Mouse (Mus musculus): ENCODE data around the gene Myh10. TPM values are rescaled to one million over a fixed set of nuclear protein-coding genes. Genes with fewer than 3 reads are reported as not detected.
"Not testable (repeated sequence)": the region's sequence is repeated elsewhere in the genome, so short reads cannot be mapped to it uniquely, and the experiment has no call there.

The Myh10 gene
- polyA plus RNA-seq, 1 experiment from 2014 or later: 129 TPM

DNA sequence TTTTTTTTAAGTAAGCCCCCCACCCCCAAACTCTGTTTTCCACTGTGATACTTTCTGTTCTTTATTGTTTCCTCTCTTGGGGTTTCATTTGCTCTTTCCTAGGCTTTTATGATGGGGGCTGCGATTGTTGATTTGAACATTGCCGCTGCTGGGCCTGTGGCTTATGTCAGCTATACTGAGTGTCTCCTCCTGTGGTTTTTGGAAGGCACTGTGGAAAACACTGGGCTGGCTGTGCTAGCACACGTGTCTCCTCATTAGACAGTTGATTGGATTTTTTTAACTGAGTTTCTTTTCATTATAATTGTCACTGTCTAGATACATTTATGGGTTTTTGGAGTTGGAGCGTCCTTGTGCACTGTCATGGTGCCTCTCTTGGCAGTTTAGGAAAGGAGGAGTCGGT lies 39.4 kb downstream of the Myh10 start:
- Histone ChIP-seq H3K27ac (no peak overlapping the region), H3K36me3 (peaks cover 32% of the 10 kb centered on the region), H3K4me3 (no peak overlapping the region), H3K4me2 (replicated peaks) (no peak overlapping the region), H3K4me1 (no peaks in the 10 kb centered on the region), H3K27me3 (replicated peaks) (no peaks in the 10 kb centered on the region), H3K9ac (no peak overlapping the region), H3K9me3 (peaks cover 4% of the 10 kb centered on the region; the same call in 1 of the 2 replicates)
- 81% methylated on average over 5 of the region's 5 CpGs for WGBS
- no peak for ATAC-seq (ENCODE audit: low FRiP score, low read depth)

- WGBS: 91% methylated on average over 6 of the region's 6 CpGs
- Histone ChIP-seq H3K9me3 (peaks cover 4% of the 10 kb centered on the region; the same call in 1 of the 2 replicates), H3K9ac (no peak overlapping the region), H3K4me2 (replicated peaks) (no peak overlapping the region), H3K4me1 (no peaks in the 10 kb centered on the region), H3K36me3 (peaks cover 28% of the 10 kb centered on the region), H3K4me3 (no peak overlapping the region), H3K27ac (no peak overlapping the region), H3K27me3 (replicated peaks) (no peaks in the 10 kb centered on the region)
- ATAC-seq (ENCODE audit: low FRiP score, low read depth): no peak
Observed at GRCm38 (mm10) chr11:68732066-68732465, 40.7 kb downstream of the Myh10 start.

GRCm38 (mm10) chr11:68733401-68733800 lies 42.0 kb downstream of the Myh10 start:
- H3K9me3 ChIP-seq; H3K4me3 ChIP-seq; H3K4me1 ChIP-seq; H3K27ac ChIP-seq; H3K9ac ChIP-seq; H3K4me2 ChIP-seq (replicated peaks); ATAC-seq (ENCODE audit: low FRiP score, low read depth); H3K27me3 ChIP-seq (replicated peaks): not testable (repeated sequence)
- 97% methylated on average over 3 of the region's 3 CpGs for WGBS
- H3K36me3 ChIP-seq: peaks cover 22% of the 10 kb centered on the region

DNA sequence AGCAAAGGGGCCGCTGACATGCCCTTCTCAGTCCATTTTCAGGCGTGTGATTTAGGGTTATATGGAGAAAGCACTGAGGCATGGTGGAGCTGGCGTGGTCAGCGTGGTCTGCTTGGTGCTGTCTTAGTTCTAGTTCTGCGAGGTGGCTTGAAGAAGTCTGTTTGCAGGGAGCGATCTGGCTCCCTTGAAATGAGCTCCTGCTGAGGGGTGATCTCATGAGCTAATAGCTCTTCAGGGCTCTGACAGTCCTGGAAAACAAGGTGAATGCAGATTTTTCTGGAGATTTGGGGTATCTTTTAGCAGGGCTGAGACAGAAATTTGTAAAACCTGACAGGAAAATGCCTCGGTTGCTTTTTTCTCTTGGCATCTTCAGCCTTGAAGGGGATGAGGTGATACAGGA lies 48.1 kb downstream of the Myh10 start:
- no peak for ATAC-seq (ENCODE audit: low FRiP score, low read depth)
- Histone ChIP-seq H3K4me3 (no peak overlapping the region), H3K4me2 (replicated peaks) (no peak overlapping the region), H3K27me3 (replicated peaks) (no peaks in the 10 kb centered on the region), H3K4me1 (no peaks in the 10 kb centered on the region), H3K27ac (no peak overlapping the region), H3K9me3 (no peaks in the 10 kb centered on the region), H3K36me3 (peaks cover 29% of the 10 kb centered on the region), H3K9ac (no peak overlapping the region)
- WGBS: 93% methylated on average over 7 of the region's 7 CpGs

DNA sequence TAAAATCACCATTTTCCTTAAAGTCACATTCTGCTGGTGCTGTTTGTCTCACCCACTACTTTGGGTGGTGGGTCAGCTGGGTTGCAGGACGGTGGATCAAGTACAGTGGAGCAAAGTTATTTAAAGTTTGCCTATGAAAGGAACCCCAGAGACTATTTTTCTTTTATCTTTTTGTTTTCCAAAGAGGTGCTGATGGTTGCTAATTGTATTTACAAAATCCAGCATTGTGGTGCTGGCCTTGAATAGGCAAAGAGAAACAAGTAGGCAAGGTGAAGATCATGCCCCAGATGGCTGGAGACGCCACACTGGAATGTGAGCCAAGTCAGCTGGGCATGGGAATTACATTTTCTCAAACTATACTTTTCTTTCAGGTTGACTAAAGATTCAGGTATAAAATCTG lies 51.3 kb downstream of the Myh10 start:
- 88% methylated on average over 2 of the region's 2 CpGs for WGBS
- Histone ChIP-seq H3K27ac (no peak overlapping the region), H3K9ac (no peak overlapping the region), H3K27me3 (replicated peaks) (no peaks in the 10 kb centered on the region), H3K4me3 (no peak overlapping the region), H3K4me2 (replicated peaks) (no peak overlapping the region), H3K9me3 (no peaks in the 10 kb centered on the region), H3K36me3 (peaks cover 26% of the 10 kb centered on the region), H3K4me1 (no peaks in the 10 kb centered on the region)
- ATAC-seq (ENCODE audit: low FRiP score, low read depth): no peak

DNA sequence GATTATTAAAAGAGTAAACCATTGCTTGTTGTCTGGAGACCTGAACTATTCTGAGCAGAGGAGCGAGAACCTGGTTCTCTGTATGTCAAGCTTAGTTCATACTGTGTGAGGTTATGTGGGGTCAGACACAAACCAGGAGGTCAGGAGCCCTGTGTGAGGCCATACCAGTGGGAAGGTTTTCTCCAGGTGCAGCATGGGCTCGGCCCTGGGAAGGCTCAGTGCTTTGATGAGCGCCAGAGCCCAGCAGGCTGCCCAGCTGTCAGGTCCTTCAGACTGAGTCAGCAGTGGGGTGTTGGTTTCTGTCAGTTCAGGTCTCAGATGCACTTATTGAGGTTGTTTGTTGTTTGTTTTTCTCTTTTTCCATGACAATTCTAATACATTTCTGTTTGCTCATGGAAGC lies 52.8 kb downstream of the Myh10 start:
- H3K9me3 ChIP-seq: no peaks in the 10 kb centered on the region
- H3K4me2 ChIP-seq (replicated peaks): no peak overlapping the region
- ATAC-seq (ENCODE audit: low FRiP score, low read depth): no peak
- peaks cover 25% of the 10 kb centered on the region for H3K36me3 ChIP-seq
- WGBS: 76% methylated on average over 3 of the region's 3 CpGs
- H3K9ac ChIP-seq: no peak overlapping the region
- H3K27me3 ChIP-seq (replicated peaks): no peaks in the 10 kb centered on the region
- H3K4me3 ChIP-seq: no peak overlapping the region
- H3K27ac ChIP-seq: no peak overlapping the region
- no peaks in the 10 kb centered on the region for H3K4me1 ChIP-seq

- no peak overlapping the region for H3K9ac ChIP-seq
- peaks cover 18% of the 10 kb centered on the region; the same call in 1 of the 2 replicates for H3K36me3 ChIP-seq
- H3K9me3 ChIP-seq: no peaks in the 10 kb centered on the region
- ATAC-seq (ENCODE audit: low FRiP score, low read depth): no peak
- 80% methylated on average over 16 of the region's 16 CpGs for WGBS
- no peak overlapping the region for H3K27ac ChIP-seq
- no peak overlapping the region for H3K4me3 ChIP-seq
- no peaks in the 10 kb centered on the region for H3K4me1 ChIP-seq
- no peak overlapping the region for H3K4me2 ChIP-seq (replicated peaks)
- H3K27me3 ChIP-seq (replicated peaks): no peaks in the 10 kb centered on the region
Observed at GRCm38 (mm10) chr11:68745374-68746200, 54.2 kb downstream of the Myh10 start.

- no peaks in the 10 kb centered on the region for H3K9me3 ChIP-seq
- H3K4me2 ChIP-seq (replicated peaks): no peak overlapping the region
- H3K36me3 ChIP-seq: peaks cover 32% of the 10 kb centered on the region
- no peak overlapping the region for H3K4me3 ChIP-seq
- no peaks in the 10 kb centered on the region for H3K4me1 ChIP-seq
- H3K27me3 ChIP-seq (replicated peaks): no peaks in the 10 kb centered on the region
- ATAC-seq (ENCODE audit: low FRiP score, low read depth): no peak
- no peak overlapping the region for H3K9ac ChIP-seq
- 91% methylated on average over 5 of the region's 5 CpGs for WGBS
- no peak overlapping the region for H3K27ac ChIP-seq
Observed at GRCm38 (mm10) chr11:68748121-68748520, 56.8 kb downstream of the Myh10 start.

- H3K4me1 ChIP-seq: peaks cover 15% of the 10 kb centered on the region; the same call in 1 of the 2 replicates
- H3K4me3 ChIP-seq: no peak overlapping the region
- peaks cover 32% of the 10 kb centered on the region for H3K36me3 ChIP-seq
- no peak overlapping the region for H3K9ac ChIP-seq
- H3K27me3 ChIP-seq (replicated peaks): no peaks in the 10 kb centered on the region
- H3K4me2 ChIP-seq (replicated peaks): no peak overlapping the region
- no peak overlapping the region for H3K27ac ChIP-seq
- no peaks in the 10 kb centered on the region for H3K9me3 ChIP-seq
- WGBS: 97% methylated on average over 2 of the region's 2 CpGs
- ATAC-seq (ENCODE audit: low FRiP score, low read depth): no peak
Observed at GRCm38 (mm10) chr11:68750206-68750605, 58.8 kb downstream of the Myh10 start.

DNA sequence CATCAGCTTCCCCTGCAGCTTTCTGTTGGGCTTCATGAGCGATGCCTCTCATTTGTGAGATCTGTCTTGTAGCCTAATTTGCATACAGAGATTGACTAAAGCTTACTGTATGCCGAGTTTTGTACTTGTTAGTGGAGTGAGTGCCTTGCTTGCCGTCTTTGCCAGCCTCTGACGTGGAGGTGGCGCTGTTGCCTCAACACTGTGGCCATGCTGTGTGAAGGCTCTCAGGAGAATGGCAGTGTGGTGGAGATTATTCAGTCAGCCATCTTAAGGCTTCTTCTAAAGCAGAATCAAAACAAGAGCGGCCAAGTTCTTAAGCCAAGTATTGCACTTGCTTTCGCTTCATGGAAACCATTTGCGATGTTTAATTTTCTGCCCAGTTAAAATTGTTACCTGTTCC lies 59.6 kb downstream of the Myh10 start:
- no peak overlapping the region for H3K4me2 ChIP-seq (replicated peaks)
- H3K27ac ChIP-seq: no peak overlapping the region
- no peak overlapping the region for H3K4me3 ChIP-seq
- H3K36me3 ChIP-seq: peaks cover 28% of the 10 kb centered on the region
- no peak overlapping the region for H3K9ac ChIP-seq
- no peaks in the 10 kb centered on the region for H3K27me3 ChIP-seq (replicated peaks)
- WGBS: 87% methylated on average over 8 of the region's 8 CpGs
- peaks cover 15% of the 10 kb centered on the region; the same call in 1 of the 2 replicates for H3K4me1 ChIP-seq
- ATAC-seq (ENCODE audit: low FRiP score, low read depth): no peak
- no peaks in the 10 kb centered on the region for H3K9me3 ChIP-seq

GRCm38 (mm10) chr11:68754283-68754682 lies 62.9 kb downstream of the Myh10 start:
- H3K9me3 ChIP-seq: no peaks in the 10 kb centered on the region
- peaks cover 15% of the 10 kb centered on the region; the same call in 1 of the 2 replicates for H3K4me1 ChIP-seq
- no peaks in the 10 kb centered on the region for H3K27me3 ChIP-seq (replicated peaks)
- ATAC-seq (ENCODE audit: low FRiP score, low read depth): no peak
- WGBS: 50% methylated on average over 7 of the region's 7 CpGs
- H3K4me2 ChIP-seq (replicated peaks): no peak overlapping the region
- H3K27ac ChIP-seq: no peak overlapping the region
- H3K9ac ChIP-seq: no peak overlapping the region
- H3K36me3 ChIP-seq: peaks cover 13% of the 10 kb centered on the region
- no peak overlapping the region for H3K4me3 ChIP-seq

DNA sequence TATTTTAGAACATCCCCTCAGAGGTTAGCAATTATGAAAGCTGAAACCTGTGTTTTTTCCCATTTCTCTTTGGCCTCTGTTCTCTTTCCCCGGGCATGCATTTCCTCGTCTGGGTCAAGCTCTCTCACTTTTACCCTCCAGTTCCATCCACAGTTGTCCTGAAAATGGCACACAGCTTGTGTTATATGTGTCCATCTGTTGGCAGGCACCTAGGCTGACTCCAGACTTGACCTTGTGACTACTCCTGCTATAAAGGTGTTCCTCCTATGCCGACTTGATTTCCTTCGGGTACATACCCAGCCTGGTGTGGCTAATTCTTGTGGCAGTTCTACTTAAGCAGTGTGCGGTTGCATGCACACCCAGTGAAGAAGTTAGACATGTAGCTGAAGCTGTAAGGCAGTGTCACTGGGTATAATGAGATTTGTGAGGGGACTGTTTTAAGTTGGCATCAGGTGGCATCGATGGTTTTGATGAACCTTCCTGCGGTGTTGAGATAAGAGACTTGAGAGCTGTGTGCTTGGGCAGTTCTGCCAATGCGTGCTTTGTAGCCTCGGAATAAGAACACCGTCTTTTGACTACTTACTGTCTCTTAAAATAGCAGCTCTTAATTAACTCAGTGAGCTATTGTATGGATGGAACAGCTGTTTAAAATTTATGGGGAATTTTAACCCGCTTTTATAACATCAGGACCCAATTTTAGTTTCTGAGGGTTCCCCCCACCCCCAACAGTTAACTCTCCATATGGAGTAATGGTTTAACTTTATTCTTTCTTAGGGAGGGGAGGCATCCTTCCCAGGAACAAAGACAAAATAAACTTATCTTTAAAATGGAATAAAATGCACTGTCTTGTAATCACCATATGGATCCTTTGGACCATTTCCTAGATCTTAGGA lies 65.3 kb downstream of the Myh10 start:
- no peaks in the 10 kb centered on the region for H3K9me3 ChIP-seq
- H3K4me2 ChIP-seq (replicated peaks): no peak overlapping the region
- H3K9ac ChIP-seq: no peak overlapping the region
- WGBS: 89% methylated on average over 11 of the region's 11 CpGs
- H3K27me3 ChIP-seq (replicated peaks): no peaks in the 10 kb centered on the region
- no peak for ATAC-seq (ENCODE audit: low FRiP score, low read depth)
- no peak overlapping the region for H3K27ac ChIP-seq
- peaks cover 15% of the 10 kb centered on the region; the same call in 1 of the 2 replicates for H3K4me1 ChIP-seq
- H3K36me3 ChIP-seq: peaks cover 32% of the 10 kb centered on the region
- H3K4me3 ChIP-seq: no peak overlapping the region

Data from neural tube, embryonic 12.5 days (tissue).